Mouse (Mus musculus): ENCODE results near the gene Sun5.
"Not testable (repeated sequence)": the region's sequence is repeated elsewhere in the genome, so short reads cannot be mapped to it uniquely, and the experiment has no call there.

Gene Sun5

GRCm38 (mm10) chr2:153809921-153810320 lies 61.0 kb downstream of the Sun5 start:
- in situ Hi-C loops (cut with MboI) = no loop called here

DNA sequence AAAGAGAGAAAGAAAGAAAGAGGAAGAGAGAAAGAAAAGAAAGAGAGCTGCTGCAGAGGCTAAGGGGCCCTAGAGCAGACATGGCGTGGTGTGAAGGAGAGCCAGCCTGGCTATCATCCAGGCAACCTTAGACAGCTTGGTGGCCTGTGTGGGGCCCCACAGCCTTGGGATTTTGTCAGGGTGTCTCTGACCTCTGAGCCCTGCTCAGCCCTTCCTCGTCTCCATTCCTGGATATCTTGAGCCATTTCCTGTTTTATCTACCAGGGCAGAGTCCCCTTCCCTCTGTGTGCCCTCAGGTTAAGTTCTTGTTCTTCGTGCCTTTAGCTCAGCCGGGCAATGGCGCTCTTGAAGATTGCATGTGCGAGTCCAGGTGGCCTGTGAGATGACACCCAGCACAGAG lies 62.0 kb downstream of the Sun5 start:
- in situ Hi-C loops (cut with MboI) = no loop called here

- in situ Hi-C loops (cut with MboI) = no loop called here
Observed at GRCm38 (mm10) chr2:153808146-153808545, 62.7 kb downstream of the Sun5 start.

DNA sequence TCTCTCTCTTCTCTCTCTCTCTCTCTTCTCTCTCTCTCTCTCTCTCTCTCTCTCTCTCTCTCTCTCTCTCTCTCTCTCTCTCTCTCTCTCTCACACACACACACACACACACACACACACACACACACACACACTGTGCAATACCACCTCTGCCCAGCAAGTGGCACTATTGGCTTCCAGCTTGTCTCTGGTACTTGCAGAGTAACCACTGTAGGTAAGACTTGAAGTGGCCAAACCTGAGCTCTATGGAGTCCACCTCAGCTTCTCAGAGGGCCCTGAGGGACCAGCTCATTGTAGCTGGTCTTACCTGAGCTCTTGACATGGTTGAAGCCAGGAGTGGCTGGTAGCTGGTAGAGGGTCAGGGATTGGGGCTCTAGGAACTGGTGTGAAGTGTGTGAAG lies 63.4 kb downstream of the Sun5 start:
- in situ Hi-C loops (cut with MboI) = not testable (repeated sequence)

All from mature B cell (primary cell).